ENCODE assay signal across 8 mouse cellular contexts in the genomic region with DNA sequence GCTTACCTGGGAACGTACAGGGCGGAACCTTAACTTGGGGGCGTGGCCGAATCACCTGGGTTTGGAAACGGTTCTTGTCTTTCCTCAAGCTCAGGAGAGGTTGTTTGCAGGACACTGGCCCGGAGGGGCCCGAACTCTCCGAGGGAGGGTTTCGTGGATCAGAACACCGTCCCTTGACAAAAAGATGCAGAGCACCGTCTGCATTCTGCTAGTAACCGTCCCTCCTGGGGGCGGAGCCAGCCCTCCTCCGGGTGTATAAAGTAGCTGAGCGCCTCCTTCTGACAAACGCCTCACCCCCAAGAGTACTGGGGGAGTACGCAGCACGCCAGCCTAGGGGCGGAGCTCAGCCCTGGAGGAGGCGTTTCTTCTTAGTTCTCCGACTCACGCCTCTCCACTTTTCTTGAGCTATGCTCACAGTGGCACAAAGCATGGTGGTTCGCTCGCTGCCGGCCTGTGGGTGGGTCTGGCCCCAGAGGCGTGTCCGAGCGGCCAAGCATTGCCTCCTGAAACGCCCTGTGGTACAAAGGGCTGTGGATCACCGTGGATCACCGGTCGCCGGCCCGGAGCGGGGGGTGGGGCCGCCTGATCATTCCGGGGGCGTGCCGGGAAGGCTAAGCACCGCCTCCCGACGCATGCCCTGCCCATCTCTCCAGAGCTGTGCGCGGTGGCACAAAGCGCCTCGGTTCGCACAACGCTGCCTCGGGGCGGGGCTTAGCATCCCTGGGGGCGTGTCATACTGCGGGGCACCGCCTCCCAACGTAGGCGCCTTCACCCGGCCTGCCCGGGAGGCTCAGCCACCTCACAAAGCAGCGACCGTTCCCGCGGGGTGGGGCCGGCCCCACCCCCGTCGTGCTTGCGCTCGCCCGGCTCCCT. TPM values are rescaled to one million over a fixed set of nuclear protein-coding genes. Genes with fewer than 3 reads are reported as not detected.
DNase-seq lines count a peak whose midpoint lies in the region; ATAC-seq and TF ChIP-seq lines count a peak whose summit lies in the region.

No protein-coding gene starts in this region.

- under 1% methylated on average over 67 of the region's 67 CpGs for WGBS in hindbrain, embryonic 10.5 days
- WGBS in lung, postnatal 0 days: under 1% methylated on average over 53 of the region's 67 CpGs

- H3K27ac ChIP-seq in hindbrain, embryonic 10.5 days: peak overlapping the region; percentile 99
- H3K27ac ChIP-seq in lung, postnatal 0 days (ENCODE audit: low read length): peak overlapping the region; percentile 95

- no peaks in the 10 kb centered on the region for H3K9me3 ChIP-seq in hindbrain, embryonic 10.5 days
- no peaks in the 10 kb centered on the region for H3K9me3 ChIP-seq in lung, postnatal 0 days (ENCODE audit: low read length)

- DNase-seq in MN1 (ENCODE audit: low spot score): peak; percentile 97
- DNase-seq in cerebellum, adult 9-10 months: peak; percentile 99
- DNase-seq in hindbrain, embryonic 10.5 days (ENCODE audit: low spot score): peak; percentile 100
- peak; percentile 99 for DNase-seq in layer of hippocampus, adult 9-11 months
- DNase-seq in lung, postnatal 0 days (ENCODE audit: low spot score): peak; percentile 99
- DNase-seq in ovary, postnatal 14 days (ENCODE audit: low spot score): peak; percentile 99
- peak; percentile 100 for DNase-seq in thymus, postnatal 14 days

- peak overlapping the region; percentile 87 for H3K4me2 ChIP-seq in lung, postnatal 0 days (replicated peaks; ENCODE audit: low read depth, low read length)

- no peaks in the 10 kb centered on the region for H3K27me3 ChIP-seq in hindbrain, embryonic 10.5 days (ENCODE audit: insufficient read depth, poor library complexity, severe bottlenecking)
- no peaks in the 10 kb centered on the region for H3K27me3 ChIP-seq in lung, postnatal 0 days (replicated peaks; ENCODE audit: insufficient read depth, low read length)

- peaks cover 31% of the 10 kb centered on the region for H3K4me1 ChIP-seq in hindbrain, embryonic 10.5 days (replicated peaks)
- peaks cover 4% of the 10 kb centered on the region; the same call in 1 of the 2 replicates for H3K4me1 ChIP-seq in lung, postnatal 0 days (ENCODE audit: insufficient read depth, low read depth, low read length)

- peak overlapping the region; percentile 34; the same call in 1 of the 2 replicates for H3K9ac ChIP-seq in lung, postnatal 0 days (replicated peaks; ENCODE audit: low read depth)

- H3K4me3 ChIP-seq in hindbrain, embryonic 10.5 days: peak overlapping the region; percentile 88
- peak overlapping the region; percentile 64 for H3K4me3 ChIP-seq in lung, postnatal 0 days (ENCODE audit: low read depth, low read length)

- no peak for TF ChIP-seq EP300 in lung, postnatal 0 days (IDR thresholded peaks at IDR 0.05)

- peak; percentile 90 for ATAC-seq in frontal cortex, adult (ENCODE audit: low TSS enrichment)
- peak; percentile 92 for ATAC-seq in lung, postnatal 0 days

- peaks cover 15% of the 10 kb centered on the region for H3K36me3 ChIP-seq in hindbrain, embryonic 10.5 days
- H3K36me3 ChIP-seq in lung, postnatal 0 days (ENCODE audit: insufficient read depth, low read length): no peaks in the 10 kb centered on the region

- peak; percentile 71 for TF ChIP-seq CTCF in lung, postnatal 0 days (IDR thresholded peaks at IDR 0.05)

RNA-seq across cellular contexts. Expression of gene Carm1, which starts 0.5 kb away (rescaled TPM):
- 66.3 and 71.9 TPM in 2 replicates for polyA plus RNA-seq in hindbrain, embryonic 10.5 days (2016; fragmentation: Nextera tagmentation; extraction: Ambion mirVana)
- polyA plus RNA-seq in lung, postnatal 0 days (2015; fragmentation: Nextera tagmentation; extraction: Ambion mirVana): 10.8 and 12.2 TPM in 2 replicates

RNA-seq across cellular contexts. Expression of gene AB124611, which starts 20.2 kb away (rescaled TPM):
- 4.9 and 5.8 TPM in 2 replicates for polyA plus RNA-seq in hindbrain, embryonic 10.5 days (2016; fragmentation: Nextera tagmentation; extraction: Ambion mirVana)
- 5.2 and 5.5 TPM in 2 replicates for polyA plus RNA-seq in lung, postnatal 0 days (2015; fragmentation: Nextera tagmentation; extraction: Ambion mirVana)

RNA-seq across cellular contexts. Expression of gene Tmed1, which starts 36.1 kb away (rescaled TPM):
- 103 and 110 TPM in 2 replicates for polyA plus RNA-seq in hindbrain, embryonic 10.5 days (2016; fragmentation: Nextera tagmentation; extraction: Ambion mirVana)
- 60.8 and 71.3 TPM in 2 replicates for polyA plus RNA-seq in lung, postnatal 0 days (2015; fragmentation: Nextera tagmentation; extraction: Ambion mirVana)

RNA-seq across cellular contexts. Expression of gene Timm29, which starts 46.4 kb away (rescaled TPM):
- polyA plus RNA-seq in hindbrain, embryonic 10.5 days (2016; fragmentation: Nextera tagmentation; extraction: Ambion mirVana): 33.8 and 38.4 TPM in 2 replicates
- 16.5 and 17.3 TPM in 2 replicates for polyA plus RNA-seq in lung, postnatal 0 days (2015; fragmentation: Nextera tagmentation; extraction: Ambion mirVana)

RNA-seq across cellular contexts. Expression of gene Yipf2, which starts 46.5 kb away (rescaled TPM):
- 21.5 and 23.7 TPM in 2 replicates for polyA plus RNA-seq in hindbrain, embryonic 10.5 days (2016; fragmentation: Nextera tagmentation; extraction: Ambion mirVana)
- polyA plus RNA-seq in lung, postnatal 0 days (2015; fragmentation: Nextera tagmentation; extraction: Ambion mirVana): 28.3 and 30.3 TPM in 2 replicates

Comparison
In these comparisons a context has a peak if more than half of its experiments do, and no peak if none do; other contexts are left out.
1. Peak in every context shown above with its lines: DNase-seq, ATAC-seq, H3K4me3 ChIP-seq and H3K27ac ChIP-seq.